Mouse (Mus musculus) MEL (cell line): ENCODE results near the gene Fth1.

ENCODE experiments used
- CTCF ChIP-seq, 3 experiments: IDR thresholded peaks in 2 of 3; conservative IDR thresholded peaks in 1 of 3; 2 replicates each; pipeline ENCODE4 v1.5.1; 2011 to 2012; ENCODE audit warnings: low read length in 3 of 3, low read depth in 2 of 3, mild to moderate bottlenecking in 2 of 3, improper control_type of control experiment in 1 of 3, inconsistent platforms in 1 of 3, mixed read lengths in 1 of 3, moderate library complexity in 1 of 3; ENCODE audit not compliant: control insufficient read depth in 1 of 3, insufficient read depth in 1 of 3, poor library complexity in 1 of 3, severe bottlenecking in 1 of 3
- ZC3H11A ChIP-seq: IDR thresholded peaks from 2 replicates; pipeline ENCODE4 v1.6.1; 2012; ENCODE audit warnings: low read depth, mild to moderate bottlenecking, inconsistent platforms, low read length, improper control_type of control experiment
- ZKSCAN1 ChIP-seq: IDR thresholded peaks from 2 replicates; pipeline ENCODE4 v1.6.1; 2012; ENCODE audit warnings: low read depth, mild to moderate bottlenecking, inconsistent platforms, low read length, improper control_type of control experiment, moderate library complexity

- TF ChIP-seq ZKSCAN1 (no peak), CTCF (IDR thresholded peaks at IDR 0.05 in 2 of 3, conservative IDR thresholded peaks at IDR 0.05 in 1 of 3; ENCODE audit: control insufficient read depth in 1 of 3, insufficient read depth in 1 of 3, low read depth in 2 of 3, low read length in 3 of 3, poor library complexity in 1 of 3, severe bottlenecking in 1 of 3) (no peak), ZC3H11A (no peak)
Measured at GRCm38 (mm10) chr19:10013348-10013747, 33.0 kb downstream of the Fth1 start.
